Mouse (Mus musculus): ENCODE measurements around the gene Eps8l2. TPM values are rescaled to one million over a fixed set of nuclear protein-coding genes. Genes with fewer than 3 reads are reported as not detected.

The Eps8l2 gene
- polyA plus RNA-seq, 1 experiment: 39.8 TPM

- Histone ChIP-seq H3K4me1 (ENCODE audit: control insufficient read depth, insufficient read depth, low read length) (peaks cover 2% of the 10 kb centered on the region), H3K36me3 (ENCODE audit: control insufficient read depth, insufficient read depth, low read length, poor library complexity, severe bottlenecking) (peaks cover 9% of the 10 kb centered on the region; the same call in 1 of the 2 replicates), H3K27ac (ENCODE audit: insufficient read depth, low read length) (no peak overlapping the region), H3K9ac (ENCODE audit: low read depth, poor library complexity, severe bottlenecking) (no peak overlapping the region), H3K9me3 (replicated peaks; ENCODE audit: control insufficient read depth, insufficient read depth, low read length, poor library complexity, severe bottlenecking) (no peaks in the 10 kb centered on the region), H3K27me3 (ENCODE audit: control insufficient read depth, insufficient read depth, low read length, poor library complexity, severe bottlenecking) (peaks cover 7% of the 10 kb centered on the region; the same call in 1 of the 2 replicates), H3K4me3 (ENCODE audit: low read depth, low read length) (no peak overlapping the region)
- TF ChIP-seq CTCF (IDR thresholded peaks at IDR 0.05; ENCODE audit: low read depth, low read length) (no peak), POLR2A (IDR thresholded peaks at IDR 0.05; ENCODE audit: insufficient read depth, low read length) (no peak)
These were observed 40.6 kb upstream of the Eps8l2 start for GRCm38 (mm10) chr7:141297926-141298650.

- Histone ChIP-seq H3K9ac (ENCODE audit: low read depth, poor library complexity, severe bottlenecking) (no peak overlapping the region), H3K4me3 (ENCODE audit: low read depth, low read length) (no peak overlapping the region), H3K27ac (ENCODE audit: insufficient read depth, low read length) (no peak overlapping the region), H3K36me3 (ENCODE audit: control insufficient read depth, insufficient read depth, low read length, poor library complexity, severe bottlenecking) (peaks cover 9% of the 10 kb centered on the region; the same call in 1 of the 2 replicates), H3K4me1 (ENCODE audit: control insufficient read depth, insufficient read depth, low read length) (no peaks in the 10 kb centered on the region), H3K9me3 (replicated peaks; ENCODE audit: control insufficient read depth, insufficient read depth, low read length, poor library complexity, severe bottlenecking) (no peaks in the 10 kb centered on the region), H3K27me3 (ENCODE audit: control insufficient read depth, insufficient read depth, low read length, poor library complexity, severe bottlenecking) (peaks cover 2% of the 10 kb centered on the region; the same call in 1 of the 2 replicates)
- TF ChIP-seq CTCF (IDR thresholded peaks at IDR 0.05; ENCODE audit: low read depth, low read length): no peak
- TF ChIP-seq EP300 (IDR thresholded peaks at IDR 0.05; ENCODE audit: insufficient read depth, low read depth, low read length): no peak
- no peak for TF ChIP-seq POLR2A (IDR thresholded peaks at IDR 0.05; ENCODE audit: insufficient read depth, low read length)
These were observed 39.5 kb upstream of the Eps8l2 start for GRCm38 (mm10) chr7:141299175-141299574.

- H3K4me3 ChIP-seq (ENCODE audit: low read depth, low read length): no peak overlapping the region
- H3K9me3 ChIP-seq (replicated peaks; ENCODE audit: control insufficient read depth, insufficient read depth, low read length, poor library complexity, severe bottlenecking): no peaks in the 10 kb centered on the region
- TF ChIP-seq EP300 (IDR thresholded peaks at IDR 0.05; ENCODE audit: insufficient read depth, low read depth, low read length) (no peak), POLR2A (IDR thresholded peaks at IDR 0.05; ENCODE audit: insufficient read depth, low read length) (no peak), CTCF (IDR thresholded peaks at IDR 0.05; ENCODE audit: low read depth, low read length) (no peak)
- no peaks in the 10 kb centered on the region for H3K27me3 ChIP-seq (ENCODE audit: control insufficient read depth, insufficient read depth, low read length, poor library complexity, severe bottlenecking)
- H3K9ac ChIP-seq (ENCODE audit: low read depth, poor library complexity, severe bottlenecking): no peak overlapping the region
- peaks cover 27% of the 10 kb centered on the region for H3K36me3 ChIP-seq (ENCODE audit: control insufficient read depth, insufficient read depth, low read length, poor library complexity, severe bottlenecking)
- no peaks in the 10 kb centered on the region for H3K4me1 ChIP-seq (ENCODE audit: control insufficient read depth, insufficient read depth, low read length)
- no peak overlapping the region for H3K27ac ChIP-seq (ENCODE audit: insufficient read depth, low read length)
These were observed 37.3 kb upstream of the Eps8l2 start for GRCm38 (mm10) chr7:141301386-141301785.

- TF ChIP-seq EP300 (IDR thresholded peaks at IDR 0.05; ENCODE audit: insufficient read depth, low read depth, low read length) (no peak), POLR2A (IDR thresholded peaks at IDR 0.05; ENCODE audit: insufficient read depth, low read length) (no peak), CTCF (IDR thresholded peaks at IDR 0.05; ENCODE audit: low read depth, low read length) (no peak)
- no peaks in the 10 kb centered on the region for H3K27me3 ChIP-seq (ENCODE audit: control insufficient read depth, insufficient read depth, low read length, poor library complexity, severe bottlenecking)
- no peak overlapping the region for H3K4me3 ChIP-seq (ENCODE audit: low read depth, low read length)
- H3K27ac ChIP-seq (ENCODE audit: insufficient read depth, low read length): no peak overlapping the region
- no peaks in the 10 kb centered on the region for H3K9me3 ChIP-seq (replicated peaks; ENCODE audit: control insufficient read depth, insufficient read depth, low read length, poor library complexity, severe bottlenecking)
- H3K36me3 ChIP-seq (ENCODE audit: control insufficient read depth, insufficient read depth, low read length, poor library complexity, severe bottlenecking): peaks cover 32% of the 10 kb centered on the region
- H3K4me1 ChIP-seq (ENCODE audit: control insufficient read depth, insufficient read depth, low read length): no peaks in the 10 kb centered on the region
- H3K9ac ChIP-seq (ENCODE audit: low read depth, poor library complexity, severe bottlenecking): no peak overlapping the region
These were observed 35.9 kb upstream of the Eps8l2 start for GRCm38 (mm10) chr7:141302702-141303268.

- Histone ChIP-seq H3K36me3 (ENCODE audit: control insufficient read depth, insufficient read depth, low read length, poor library complexity, severe bottlenecking) (peaks cover 42% of the 10 kb centered on the region), H3K4me3 (ENCODE audit: low read depth, low read length) (no peak overlapping the region), H3K4me1 (ENCODE audit: control insufficient read depth, insufficient read depth, low read length) (no peaks in the 10 kb centered on the region), H3K9ac (ENCODE audit: low read depth, poor library complexity, severe bottlenecking) (no peak overlapping the region), H3K9me3 (replicated peaks; ENCODE audit: control insufficient read depth, insufficient read depth, low read length, poor library complexity, severe bottlenecking) (no peaks in the 10 kb centered on the region), H3K27me3 (ENCODE audit: control insufficient read depth, insufficient read depth, low read length, poor library complexity, severe bottlenecking) (no peaks in the 10 kb centered on the region), H3K27ac (ENCODE audit: insufficient read depth, low read length) (no peak overlapping the region)
- TF ChIP-seq POLR2A (IDR thresholded peaks at IDR 0.05; ENCODE audit: insufficient read depth, low read length) (no peak), CTCF (IDR thresholded peaks at IDR 0.05; ENCODE audit: low read depth, low read length) (no peak), EP300 (IDR thresholded peaks at IDR 0.05; ENCODE audit: insufficient read depth, low read depth, low read length) (no peak)
These were observed 34.1 kb upstream of the Eps8l2 start for GRCm38 (mm10) chr7:141304537-141304936.

GRCm38 (mm10) chr7:141314416-141314815 is 24.3 kb upstream of the Eps8l2 start:
- no peak overlapping the region for H3K27ac ChIP-seq (ENCODE audit: insufficient read depth, low read length)
- H3K4me1 ChIP-seq (ENCODE audit: control insufficient read depth, insufficient read depth, low read length): no peaks in the 10 kb centered on the region
- no peaks in the 10 kb centered on the region for H3K27me3 ChIP-seq (ENCODE audit: control insufficient read depth, insufficient read depth, low read length, poor library complexity, severe bottlenecking)
- TF ChIP-seq CTCF (IDR thresholded peaks at IDR 0.05; ENCODE audit: low read depth, low read length): no peak
- no peaks in the 10 kb centered on the region for H3K9me3 ChIP-seq (replicated peaks; ENCODE audit: control insufficient read depth, insufficient read depth, low read length, poor library complexity, severe bottlenecking)
- no peak overlapping the region for H3K9ac ChIP-seq (ENCODE audit: low read depth, poor library complexity, severe bottlenecking)
- H3K36me3 ChIP-seq (ENCODE audit: control insufficient read depth, insufficient read depth, low read length, poor library complexity, severe bottlenecking): peaks cover 56% of the 10 kb centered on the region
- no peak overlapping the region for H3K4me3 ChIP-seq (ENCODE audit: low read depth, low read length)
